Mouse (Mus musculus): Measurements from ENCODE around the gene Tstd1.

DNA sequence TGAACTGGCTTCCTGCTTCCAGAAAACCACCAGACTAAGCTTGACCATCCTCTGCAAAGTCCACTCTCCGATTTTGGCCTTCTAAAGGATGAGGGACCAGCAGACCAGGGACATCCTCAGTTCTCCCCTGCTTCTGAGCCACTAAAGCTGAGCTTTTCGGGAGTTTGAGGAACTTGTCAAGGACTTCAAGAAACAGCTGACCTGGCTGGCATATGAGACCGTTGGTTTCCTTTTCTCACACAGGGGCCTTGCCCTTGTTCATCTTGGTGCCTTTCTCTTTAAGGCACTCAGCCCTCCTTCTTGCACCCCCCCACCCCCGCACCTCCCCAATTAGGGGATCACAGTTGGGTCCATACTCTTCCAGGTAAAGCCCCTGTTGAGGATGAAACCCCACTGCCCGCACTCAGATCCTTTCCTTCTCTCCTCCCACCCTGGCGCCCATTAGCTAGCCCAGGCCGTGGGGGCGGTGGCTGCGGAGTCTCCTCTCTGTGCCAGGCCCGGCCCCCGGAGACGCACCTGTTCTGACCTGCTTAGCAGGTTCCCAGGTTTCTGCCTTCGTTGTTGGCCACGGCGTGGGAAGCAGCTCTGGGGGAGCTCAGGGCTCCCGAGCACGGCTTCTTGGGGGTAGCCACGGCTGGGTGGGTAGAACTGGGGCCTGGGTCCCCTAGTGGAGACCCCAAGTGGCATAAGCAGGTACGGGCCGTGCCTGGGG is 48.7 kb upstream of the Tstd1 start, which contains the start of gene Nectin4:
- TF ChIP-seq CTCF (IDR thresholded peaks at IDR 0.05 in 2 of 3, conservative IDR thresholded peaks at IDR 0.05 in 1 of 3; ENCODE audit: control insufficient read depth in 1 of 3, insufficient read depth in 1 of 3, low read depth in 2 of 3, low read length in 3 of 3, poor library complexity in 1 of 3, severe bottlenecking in 1 of 3) (no peak), POLR2AphosphoS5 (IDR thresholded peaks at IDR 0.05; ENCODE audit: borderline replicate concordance, low read depth, low read length) (no peak)
